Mouse (Mus musculus): Measurements from ENCODE around the gene Apc2. TPM values are rescaled to one million over a fixed set of nuclear protein-coding genes. Genes with fewer than 3 reads are reported as not detected.
A peak's percentile ranks its signal among the peaks of the same experiment; 100 is the strongest.

Apc2 gene
- polyA plus RNA-seq, 1 experiment from 2014 or later = 0.45 TPM

DNA sequence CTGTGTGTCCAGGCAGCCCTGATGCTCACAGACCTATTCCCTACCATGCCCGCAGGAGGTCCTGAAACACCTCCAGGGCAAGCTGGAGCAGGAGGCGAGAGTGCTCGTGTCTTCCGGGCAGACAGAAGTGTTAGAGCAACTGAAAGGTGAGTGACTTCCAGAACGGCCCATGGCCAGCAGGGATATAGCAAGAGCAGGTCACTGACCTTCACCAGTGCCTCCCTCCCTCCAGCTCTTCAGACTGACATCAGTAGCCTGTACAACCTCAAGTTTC lies 6.2 kb downstream of the Apc2 start:
- no peak overlapping the region for H3K4me3 ChIP-seq (ENCODE audit: low read depth, low read length)
- no peak overlapping the region for H3K27ac ChIP-seq (ENCODE audit: low read depth, low read length)
- DNase-seq (ENCODE audit: low spot score) (no peak), ATAC-seq (replicated peaks; ENCODE audit: low FRiP score) (no peak)
- H3K36me3 ChIP-seq (ENCODE audit: control insufficient read depth, insufficient read depth, low read length) = no peaks in the 10 kb centered on the region
- peaks cover 3% of the 10 kb centered on the region; the same call in 1 of the 2 replicates for H3K4me1 ChIP-seq (replicated peaks; ENCODE audit: control insufficient read depth, insufficient read depth, low read length)
- peaks cover 88% of the 10 kb centered on the region for H3K27me3 ChIP-seq (replicated peaks; ENCODE audit: control insufficient read depth, insufficient read depth, low read length)
- H3K4me2 ChIP-seq = no peak overlapping the region
- no peaks in the 10 kb centered on the region for H3K9me3 ChIP-seq (ENCODE audit: control insufficient read depth, low read length)
- WGBS = 58% methylated on average over 5 of the region's 5 CpGs
- H3K9ac ChIP-seq (ENCODE audit: low read depth, low read length) = no peak overlapping the region

DNA sequence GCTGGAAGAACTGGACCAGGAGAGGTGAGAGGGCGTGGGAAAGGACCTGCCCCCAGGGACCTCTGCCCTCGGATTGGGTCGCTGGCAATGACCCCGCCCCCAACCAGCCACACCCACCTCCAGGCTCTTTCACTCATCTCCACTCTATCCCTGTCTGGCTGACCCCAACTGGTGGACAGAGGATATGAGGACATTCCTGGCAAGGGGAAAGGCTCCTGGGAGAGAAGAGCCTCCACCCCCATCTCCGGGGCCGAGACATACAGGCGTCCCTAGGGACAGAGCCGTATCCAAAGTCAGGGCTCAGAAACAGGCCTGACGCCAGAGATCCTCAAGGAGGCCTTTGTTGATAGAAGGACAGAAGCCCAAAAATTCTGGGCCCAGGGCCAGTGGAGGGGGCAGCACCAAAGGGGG lies 6.7 kb downstream of the Apc2 start:
- WGBS = 26% methylated on average over 9 of the region's 9 CpGs
- no peak overlapping the region for H3K4me2 ChIP-seq
- no peak for DNase-seq (ENCODE audit: low spot score)

DNA sequence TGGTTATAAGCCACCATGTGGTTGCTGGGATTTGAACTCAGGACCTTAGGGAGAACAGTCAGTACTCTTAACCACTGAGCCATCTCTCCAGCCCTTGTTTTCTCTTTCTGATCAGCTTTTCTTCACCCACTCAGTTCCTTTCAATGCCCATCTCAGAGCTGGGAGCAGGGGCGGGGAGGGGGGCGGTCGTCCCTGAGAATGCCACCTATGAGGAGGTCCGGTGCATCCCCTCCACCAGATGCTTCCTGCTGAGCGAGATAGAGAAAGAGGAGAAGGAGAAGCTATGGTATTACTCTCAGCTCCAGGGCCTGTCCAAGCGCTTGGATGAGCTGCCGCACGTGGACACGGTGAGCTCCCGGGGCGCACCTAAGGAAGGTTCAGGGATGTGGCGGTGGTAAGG lies 8.7 kb downstream of the Apc2 start:
- DNase-seq (ENCODE audit: low spot score) = no peak
- H3K4me3 ChIP-seq (ENCODE audit: low read depth, low read length) = peak overlapping the region; percentile 37
- peaks cover 80% of the 10 kb centered on the region for H3K27me3 ChIP-seq (replicated peaks; ENCODE audit: control insufficient read depth, insufficient read depth, low read length)
- no peaks in the 10 kb centered on the region for H3K36me3 ChIP-seq (ENCODE audit: control insufficient read depth, insufficient read depth, low read length)
- WGBS = 12% methylated on average over 12 of the region's 12 CpGs
- H3K9me3 ChIP-seq (ENCODE audit: control insufficient read depth, low read length) = no peaks in the 10 kb centered on the region
- no peak overlapping the region for H3K27ac ChIP-seq (ENCODE audit: low read depth, low read length)
- peak overlapping the region; percentile 70 for H3K4me2 ChIP-seq
- peaks cover 3% of the 10 kb centered on the region; the same call in 1 of the 2 replicates for H3K4me1 ChIP-seq (replicated peaks; ENCODE audit: control insufficient read depth, insufficient read depth, low read length)
- peak; percentile 27; the same call in 1 of the 2 replicates for ATAC-seq (replicated peaks; ENCODE audit: low FRiP score)
- no peak overlapping the region for H3K9ac ChIP-seq (ENCODE audit: low read depth, low read length)

More for the DNA sequence above, 6.7 kb downstream of the Apc2 start:
- no peak overlapping the region for H3K9ac ChIP-seq (ENCODE audit: low read depth, low read length)
- H3K27ac ChIP-seq (ENCODE audit: low read depth, low read length) = no peak overlapping the region
- H3K4me1 ChIP-seq (replicated peaks; ENCODE audit: control insufficient read depth, insufficient read depth, low read length) = peaks cover 3% of the 10 kb centered on the region; the same call in 1 of the 2 replicates
- no peaks in the 10 kb centered on the region for H3K36me3 ChIP-seq (ENCODE audit: control insufficient read depth, insufficient read depth, low read length)
- no peak for ATAC-seq (replicated peaks; ENCODE audit: low FRiP score)
- no peaks in the 10 kb centered on the region for H3K9me3 ChIP-seq (ENCODE audit: control insufficient read depth, low read length)
- H3K27me3 ChIP-seq (replicated peaks; ENCODE audit: control insufficient read depth, insufficient read depth, low read length) = peaks cover 91% of the 10 kb centered on the region
- H3K4me3 ChIP-seq (ENCODE audit: low read depth, low read length) = no peak overlapping the region

DNA sequence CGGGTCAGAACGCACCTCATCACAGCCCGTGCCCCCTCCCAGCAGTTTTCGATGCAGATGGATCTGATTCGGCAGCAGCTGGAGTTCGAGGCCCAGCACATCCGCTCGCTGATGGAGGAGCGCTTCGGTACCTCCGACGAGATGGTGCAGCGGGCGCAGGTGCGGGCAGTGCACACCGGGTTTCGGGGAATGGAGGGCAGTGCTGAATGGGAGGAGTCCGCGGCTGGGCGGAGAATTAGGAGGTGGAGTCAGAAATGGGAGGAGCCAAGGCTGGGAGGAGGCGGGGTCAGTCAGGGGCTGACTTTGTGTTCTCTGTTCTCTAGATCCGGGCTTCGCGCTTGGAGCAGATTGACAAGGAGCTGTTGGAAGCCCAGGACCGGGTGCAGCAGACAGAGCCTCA lies 9.1 kb downstream of the Apc2 start:
- H3K36me3 ChIP-seq (ENCODE audit: control insufficient read depth, insufficient read depth, low read length) = no peaks in the 10 kb centered on the region
- 6% methylated on average over 25 of the region's 25 CpGs for WGBS
- H3K9me3 ChIP-seq (ENCODE audit: control insufficient read depth, low read length) = no peaks in the 10 kb centered on the region
- H3K4me3 ChIP-seq (ENCODE audit: low read depth, low read length) = peak overlapping the region; percentile 37
- DNase-seq (ENCODE audit: low spot score) (peak; percentile 74), ATAC-seq (replicated peaks; ENCODE audit: low FRiP score) (peak; percentile 74)
- no peak overlapping the region for H3K27ac ChIP-seq (ENCODE audit: low read depth, low read length)
- peak overlapping the region; percentile 70 for H3K4me2 ChIP-seq
- peaks cover 77% of the 10 kb centered on the region for H3K27me3 ChIP-seq (replicated peaks; ENCODE audit: control insufficient read depth, insufficient read depth, low read length)
- no peak overlapping the region for H3K9ac ChIP-seq (ENCODE audit: low read depth, low read length)
- H3K4me1 ChIP-seq (replicated peaks; ENCODE audit: control insufficient read depth, insufficient read depth, low read length) = peaks cover 3% of the 10 kb centered on the region; the same call in 1 of the 2 replicates

DNA sequence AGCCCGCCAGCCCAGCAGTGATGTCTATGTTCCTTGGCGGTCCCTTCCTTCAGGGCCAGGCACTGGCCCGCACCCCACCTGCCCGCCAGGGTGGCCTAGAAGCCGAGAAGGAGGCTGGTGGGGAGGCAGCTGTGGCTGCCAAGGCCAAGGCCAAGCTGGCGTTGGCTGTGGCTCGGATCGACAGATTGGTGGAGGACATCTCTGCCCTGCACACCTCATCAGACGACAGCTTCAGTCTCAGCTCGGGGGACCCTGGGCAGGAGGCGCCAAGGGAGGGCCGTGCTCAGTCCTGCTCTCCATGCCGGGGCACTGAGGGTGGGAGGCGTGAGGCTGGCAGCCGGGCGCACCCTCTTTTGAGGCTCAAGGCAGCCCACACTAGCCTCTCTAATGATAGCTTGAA lies 15.8 kb downstream of the Apc2 start:
- H3K4me2 ChIP-seq = no peak overlapping the region
- no peak overlapping the region for H3K27ac ChIP-seq (ENCODE audit: low read depth, low read length)
- H3K9me3 ChIP-seq (ENCODE audit: control insufficient read depth, low read length) = no peaks in the 10 kb centered on the region
- peaks cover 8% of the 10 kb centered on the region for H3K4me1 ChIP-seq (replicated peaks; ENCODE audit: control insufficient read depth, insufficient read depth, low read length)
- WGBS = 70% methylated on average over 16 of the region's 16 CpGs
- H3K27me3 ChIP-seq (replicated peaks; ENCODE audit: control insufficient read depth, insufficient read depth, low read length) = peaks cover 86% of the 10 kb centered on the region
- DNase-seq (ENCODE audit: low spot score) (no peak), ATAC-seq (replicated peaks; ENCODE audit: low FRiP score) (no peak)
- H3K36me3 ChIP-seq (ENCODE audit: control insufficient read depth, insufficient read depth, low read length) = no peaks in the 10 kb centered on the region
- H3K4me3 ChIP-seq (ENCODE audit: low read depth, low read length) = no peak overlapping the region
- H3K9ac ChIP-seq (ENCODE audit: low read depth, low read length) = no peak overlapping the region

DNA sequence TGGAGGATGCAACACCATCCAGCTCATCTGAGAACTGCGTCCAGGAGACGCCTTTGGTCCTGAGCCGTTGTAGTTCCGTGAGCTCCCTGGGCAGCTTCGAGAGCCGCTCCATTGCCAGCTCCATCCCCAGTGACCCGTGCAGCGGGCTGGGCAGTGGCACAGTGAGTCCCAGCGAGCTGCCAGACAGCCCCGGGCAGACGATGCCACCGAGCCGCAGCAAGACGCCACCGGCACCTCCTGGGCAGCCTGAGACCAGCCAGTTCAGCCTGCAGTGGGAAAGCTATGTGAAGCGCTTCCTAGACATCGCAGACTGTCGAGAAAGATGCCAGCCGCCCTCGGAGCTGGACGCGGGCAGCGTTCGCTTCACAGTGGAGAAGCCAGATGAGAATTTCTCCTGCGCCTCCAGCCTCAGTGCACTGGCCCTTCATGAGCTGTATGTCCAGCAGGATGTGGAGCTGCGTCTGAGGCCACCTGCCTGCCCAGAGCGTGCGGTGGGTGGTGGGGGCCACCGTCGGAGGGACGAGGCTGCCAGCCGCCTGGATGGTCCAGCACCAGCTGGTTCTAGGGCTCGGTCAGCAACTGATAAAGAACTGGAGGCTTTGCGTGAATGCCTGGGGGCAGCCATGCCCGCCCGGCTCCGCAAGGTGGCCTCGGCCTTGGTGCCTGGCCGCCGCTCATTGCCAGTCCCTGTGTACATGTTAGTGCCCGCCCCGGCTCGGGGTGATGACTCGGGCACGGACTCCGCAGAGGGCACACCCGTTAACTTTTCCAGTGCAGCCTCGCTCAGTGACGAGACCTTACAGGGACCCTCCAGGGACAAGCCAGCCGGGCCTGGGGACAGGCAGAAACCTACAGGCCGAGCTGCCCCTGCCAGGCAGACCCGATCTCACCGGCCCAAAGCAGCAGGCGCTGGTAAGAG lies 17.1 kb downstream of the Apc2 start:
- no peak for ATAC-seq (replicated peaks; ENCODE audit: low FRiP score)
- Histone ChIP-seq H3K4me3 (ENCODE audit: low read depth, low read length) (no peak overlapping the region), H3K9me3 (ENCODE audit: control insufficient read depth, low read length) (no peaks in the 10 kb centered on the region), H3K36me3 (ENCODE audit: control insufficient read depth, insufficient read depth, low read length) (no peaks in the 10 kb centered on the region; the same call in 1 of the 2 replicates), H3K4me1 (replicated peaks; ENCODE audit: control insufficient read depth, insufficient read depth, low read length) (peaks cover 20% of the 10 kb centered on the region), H3K4me2 (no peak overlapping the region), H3K27ac (ENCODE audit: low read depth, low read length) (no peak overlapping the region), H3K9ac (ENCODE audit: low read depth, low read length) (no peak overlapping the region), H3K27me3 (replicated peaks; ENCODE audit: control insufficient read depth, insufficient read depth, low read length) (peaks cover 89% of the 10 kb centered on the region)
- 54% methylated on average over 54 of the region's 54 CpGs for WGBS
- no peak for DNase-seq (ENCODE audit: low spot score)

DNA sequence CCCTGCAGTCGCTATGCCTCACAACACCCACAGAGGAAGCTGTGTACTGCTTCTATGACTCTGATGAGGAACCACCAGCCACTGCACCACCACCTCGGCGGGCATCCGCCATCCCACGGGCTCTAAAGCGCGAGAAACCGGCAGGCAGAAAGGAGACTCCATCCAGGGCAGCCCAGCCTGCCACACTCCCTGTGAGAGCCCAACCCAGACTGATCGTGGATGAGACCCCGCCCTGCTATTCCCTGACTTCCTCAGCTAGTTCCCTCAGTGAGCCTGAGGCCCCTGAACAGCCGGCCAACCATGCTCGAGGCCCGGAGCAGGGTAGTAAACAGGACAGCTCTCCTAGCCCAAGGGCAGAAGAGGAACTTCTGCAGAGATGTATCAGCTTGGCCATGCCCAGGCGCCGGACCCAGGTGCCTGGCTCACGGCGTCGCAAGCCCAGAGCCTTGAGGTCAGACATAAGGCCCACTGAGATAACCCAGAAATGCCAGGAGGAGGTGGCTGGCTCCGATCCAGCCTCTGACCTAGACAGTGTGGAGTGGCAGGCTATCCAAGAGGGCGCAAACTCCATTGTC lies 17.9 kb downstream of the Apc2 start:
- Histone ChIP-seq H3K4me1 (replicated peaks; ENCODE audit: control insufficient read depth, insufficient read depth, low read length) (peaks cover 20% of the 10 kb centered on the region), H3K27ac (ENCODE audit: low read depth, low read length) (no peak overlapping the region), H3K9me3 (ENCODE audit: control insufficient read depth, low read length) (no peaks in the 10 kb centered on the region), H3K36me3 (ENCODE audit: control insufficient read depth, insufficient read depth, low read length) (peaks cover 6% of the 10 kb centered on the region; the same call in 1 of the 2 replicates), H3K4me3 (ENCODE audit: low read depth, low read length) (no peak overlapping the region), H3K9ac (ENCODE audit: low read depth, low read length) (no peak overlapping the region), H3K4me2 (no peak overlapping the region), H3K27me3 (replicated peaks; ENCODE audit: control insufficient read depth, insufficient read depth, low read length) (peaks cover 87% of the 10 kb centered on the region)
- WGBS = 27% methylated on average over 20 of the region's 20 CpGs
- no peak for ATAC-seq (replicated peaks; ENCODE audit: low FRiP score)
- DNase-seq (ENCODE audit: low spot score) = no peak

DNA sequence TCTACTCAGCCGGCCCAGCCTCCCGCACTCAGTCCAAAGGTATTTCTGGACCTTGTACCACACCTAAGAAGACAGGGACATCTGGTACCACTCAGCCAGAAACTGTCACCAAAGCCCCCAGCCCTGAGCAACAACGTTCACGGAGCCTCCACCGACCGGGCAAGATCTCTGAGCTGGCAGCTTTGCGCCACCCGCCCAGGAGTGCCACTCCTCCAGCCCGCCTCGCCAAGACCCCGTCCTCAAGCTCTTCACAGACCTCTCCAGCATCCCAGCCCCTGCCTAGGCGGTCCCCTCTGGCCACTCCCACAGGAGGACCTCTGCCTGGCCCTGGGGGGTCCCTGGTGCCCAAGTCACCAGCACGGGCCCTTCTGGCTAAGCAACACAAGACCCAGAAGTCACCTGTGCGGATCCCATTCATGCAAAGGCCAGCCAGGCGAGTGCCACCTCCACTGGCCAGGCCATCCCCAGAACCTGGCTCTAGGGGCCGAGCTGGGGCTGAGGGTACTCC lies 18.8 kb downstream of the Apc2 start:
- DNase-seq (ENCODE audit: low spot score) (no peak), ATAC-seq (replicated peaks; ENCODE audit: low FRiP score) (no peak)
- peaks cover 80% of the 10 kb centered on the region for H3K27me3 ChIP-seq (replicated peaks; ENCODE audit: control insufficient read depth, insufficient read depth, low read length)
- H3K27ac ChIP-seq (ENCODE audit: low read depth, low read length) = no peak overlapping the region
- 0 out of 2 replicates have a peak overlapping the region, but pooled peaks have one; percentile 10 for H3K4me3 ChIP-seq (ENCODE audit: low read depth, low read length)
- peaks cover 27% of the 10 kb centered on the region for H3K4me1 ChIP-seq (replicated peaks; ENCODE audit: control insufficient read depth, insufficient read depth, low read length)
- H3K4me2 ChIP-seq = no peak overlapping the region
- H3K36me3 ChIP-seq (ENCODE audit: control insufficient read depth, insufficient read depth, low read length) = peaks cover 6% of the 10 kb centered on the region; the same call in 1 of the 2 replicates
- 54% methylated on average over 16 of the region's 16 CpGs for WGBS
- no peaks in the 10 kb centered on the region for H3K9me3 ChIP-seq (ENCODE audit: control insufficient read depth, low read length)
- no peak overlapping the region for H3K9ac ChIP-seq (ENCODE audit: low read depth, low read length)

All from liver, embryonic 11.5 days (tissue).